In the genomic region with DNA sequence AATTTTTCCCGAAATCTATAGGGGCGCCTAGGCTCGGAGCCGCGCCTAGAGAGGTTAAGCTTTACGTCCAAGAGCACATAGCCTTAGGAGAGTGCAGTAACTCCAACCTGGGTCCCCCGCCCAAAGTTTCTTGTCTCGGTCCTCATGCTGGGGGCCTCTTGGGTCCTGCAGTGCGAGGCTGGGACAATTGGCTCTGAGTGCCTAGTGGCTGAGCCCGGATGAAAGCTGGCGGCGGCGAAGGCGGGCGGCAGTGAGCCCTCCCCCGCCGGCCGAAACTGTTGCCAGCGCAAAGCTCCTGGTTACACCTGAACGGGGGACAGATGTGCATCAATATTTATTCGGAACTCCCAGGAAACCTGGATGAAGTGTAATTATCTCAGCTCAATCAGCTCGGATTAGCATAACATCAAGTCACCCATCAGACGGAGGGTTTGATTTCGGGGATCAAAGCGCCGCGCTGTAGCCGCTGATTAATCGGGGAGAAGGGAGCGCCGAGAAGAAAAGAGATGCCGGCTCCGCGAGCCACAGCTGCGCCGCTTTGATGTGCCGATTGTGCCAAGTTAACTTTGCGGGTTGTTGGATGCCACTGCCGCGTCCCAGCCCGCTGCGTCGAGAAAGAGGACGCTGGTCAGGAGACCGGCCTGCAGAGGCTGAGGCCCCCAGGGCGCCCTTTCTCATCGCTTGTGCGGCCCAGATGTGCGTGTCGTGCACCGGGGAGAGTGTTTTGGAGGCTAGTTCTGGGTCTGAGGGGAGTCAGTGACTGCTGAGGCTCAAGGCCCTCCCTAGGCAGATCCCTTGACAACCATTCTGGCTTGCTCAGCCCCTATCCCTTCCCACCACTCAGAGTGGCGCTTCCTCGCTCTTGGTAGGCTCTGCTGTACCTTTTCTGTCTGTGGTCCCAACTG, we compare ENCODE assay signal across 9 mouse cellular contexts.
DNase-seq lines count a peak whose midpoint lies in the region; ATAC-seq and TF ChIP-seq lines count a peak whose summit lies in the region.
"Had no signal": no experiment of that assay in that cellular context is flagged by ENCODE, and none has a peak within 500 bp of the region (broad histone marks: within the 10 kb centered on the region; RNA-seq: fewer than 3 reads in every experiment).

No protein-coding gene starts in this region.

- peak overlapping the region; percentile 41 for H3K4me3 ChIP-seq in limb, embryonic 13.5 days
- peak overlapping the region; percentile 17 for H3K4me3 ChIP-seq in small intestine, adult 2 months (ENCODE audit: low read depth, low read length)
- H3K4me3 ChIP-seq: megakaryocyte, embryonic 14.5 days had no signal

- peak overlapping the region; percentile 48 for H3K9ac ChIP-seq in limb, embryonic 13.5 days

- no peak for ATAC-seq in limb, embryonic 13.5 days (ENCODE audit: low FRiP score, low read depth)
- ATAC-seq in granulocyte monocyte progenitor cell, adult 5-6 weeks (replicated peaks; ENCODE audit: poor library complexity, severe bottlenecking) = no peak

- TF ChIP-seq CTCF in small intestine, adult 2 months (IDR thresholded peaks at IDR 0.05; ENCODE audit: extremely low read depth, insufficient read length, insufficient replicate concordance, low read depth, low read length) = no peak

- TF ChIP-seq POLR2A in small intestine, adult 2 months (IDR thresholded peaks at IDR 0.05; ENCODE audit: low read depth, low read length) = no peak

- DNase-seq in cerebellum, postnatal 10 days = peak; percentile 39 to 43
- no peak for DNase-seq in cerebellum, adult 11 months
- DNase-seq in thymus, postnatal 14 days = peak; percentile 10
- DNase-seq in thymus, postnatal 10 days (ENCODE audit: low spot score in 2 of 2) = no peak
- no peak for DNase-seq in urinary bladder, postnatal 4 days (ENCODE audit: low spot score in 2 of 2)

- peak overlapping the region; percentile 76 for H3K4me2 ChIP-seq in limb, embryonic 13.5 days (replicated peaks)

- H3K4me1 ChIP-seq in limb, embryonic 13.5 days = peaks cover 16% of the 10 kb centered on the region
- no peaks in the 10 kb centered on the region for H3K4me1 ChIP-seq in small intestine, adult 2 months (ENCODE audit: control insufficient read depth, insufficient read depth, insufficient read length, low read length)
- H3K4me1 ChIP-seq: megakaryocyte, embryonic 14.5 days had no signal

- peaks cover 60% of the 10 kb centered on the region for H3K27me3 ChIP-seq in limb, embryonic 13.5 days
- peaks cover 16% of the 10 kb centered on the region for H3K27me3 ChIP-seq in small intestine, adult 2 months (ENCODE audit: control insufficient read depth, insufficient read depth, low read length)

- H3K36me3 ChIP-seq in limb, embryonic 13.5 days = no peaks in the 10 kb centered on the region
- H3K36me3 ChIP-seq in small intestine, adult 2 months (ENCODE audit: control insufficient read depth, insufficient read depth, low read length) = no peaks in the 10 kb centered on the region

- no peaks in the 10 kb centered on the region for H3K9me3 ChIP-seq in limb, embryonic 13.5 days

- H3K27ac ChIP-seq in limb, embryonic 13.5 days = no peak overlapping the region
- no peak overlapping the region for H3K27ac ChIP-seq in small intestine, adult 2 months (ENCODE audit: insufficient read depth, low read depth, low read length)

- 1% methylated on average over 53 of the region's 53 CpGs for WGBS in limb, embryonic 13.5 days
- 3% methylated on average over 53 of the region's 53 CpGs for WGBS in small intestine, adult 2 months

Comparison
In these comparisons a context has a peak if more than half of its experiments do, and no peak if none do; other contexts are left out.
1. DNase-seq: peak in cerebellum, postnatal 10 days (2 of 2) and thymus, postnatal 14 days (single experiment); none in cerebellum, adult 11 months (single experiment), thymus, postnatal 10 days (0 of 2) and urinary bladder, postnatal 4 days (0 of 2).